In the genomic region with DNA sequence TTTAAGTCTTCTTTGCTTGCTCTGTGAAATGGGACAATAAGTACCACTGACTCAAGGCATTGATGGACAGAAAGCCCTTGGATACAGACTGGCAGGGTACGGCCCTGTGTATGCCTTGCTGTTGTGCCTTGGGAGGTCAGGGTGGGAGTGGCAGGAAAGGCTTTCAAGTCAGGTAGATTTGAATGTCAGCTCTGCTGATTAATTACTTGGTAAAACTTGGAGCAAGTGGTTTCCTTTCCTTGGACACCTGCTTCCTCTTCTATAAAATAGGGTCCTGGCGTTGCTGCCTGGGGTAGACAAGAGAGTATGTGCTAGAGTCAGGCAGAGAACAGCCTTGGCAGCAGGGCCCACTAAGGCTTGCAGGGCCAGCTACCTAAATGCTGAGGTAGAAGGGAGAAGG, we compare ENCODE assay signal across 16 mouse cellular contexts.
DNase-seq lines count a peak whose midpoint lies in the region; ATAC-seq and TF ChIP-seq lines count a peak whose summit lies in the region.
"Had no signal": no experiment of that assay in that cellular context is flagged by ENCODE, and none has a peak within 500 bp of the region (broad histone marks: within the 10 kb centered on the region; RNA-seq: fewer than 3 reads in every experiment).

No protein-coding gene starts in this region.

- TF ChIP-seq POLR2A in spleen, adult 2 months (IDR thresholded peaks at IDR 0.05; ENCODE audit: low read depth, low read length) = no peak

- H3K27me3 ChIP-seq in heart, postnatal 0 days (ENCODE audit: control insufficient read depth, insufficient read depth, low read length) = no peaks in the 10 kb centered on the region
- H3K27me3 ChIP-seq in spleen, adult 2 months (ENCODE audit: control insufficient read depth, insufficient read depth, low read length) = no peaks in the 10 kb centered on the region
- no peaks in the 10 kb centered on the region for H3K27me3 ChIP-seq in hindbrain, embryonic 14.5 days (ENCODE audit: control insufficient read depth, insufficient read depth, low read length)
- H3K27me3 ChIP-seq: hindbrain, embryonic 12.5 days; intestine, embryonic 15.5 days; megakaryocyte, embryonic 14.5 days had no signal

- H3K27ac ChIP-seq in heart, postnatal 0 days (ENCODE audit: low read depth) = peak overlapping the region; percentile 89
- H3K27ac ChIP-seq in spleen, adult 2 months (ENCODE audit: insufficient read depth, low read length) = peak overlapping the region; percentile 26
- no peak overlapping the region for H3K27ac ChIP-seq in hindbrain, embryonic 14.5 days
- H3K27ac ChIP-seq: hindbrain, embryonic 12.5 days; intestine, embryonic 15.5 days had no signal

- no peak for TF ChIP-seq CTCF in heart, postnatal 0 days (IDR thresholded peaks at IDR 0.05; ENCODE audit: low read depth)
- TF ChIP-seq CTCF in spleen, adult 2 months (IDR thresholded peaks at IDR 0.05; ENCODE audit: extremely low read depth, insufficient read depth, insufficient read length, insufficient replicate concordance) = no peak

- H3K9ac ChIP-seq in heart, postnatal 0 days (replicated peaks; ENCODE audit: low read depth, low read length) = no peak overlapping the region
- H3K9ac ChIP-seq in hindbrain, embryonic 14.5 days = no peak overlapping the region
- H3K9ac ChIP-seq: hindbrain, embryonic 12.5 days; intestine, embryonic 15.5 days; lung, embryonic 14.5 days had no signal

- ATAC-seq in heart, postnatal 0 days (ENCODE audit: insufficient read depth, low read depth) = no peak
- ATAC-seq in hindbrain, embryonic 14.5 days (ENCODE audit: low FRiP score) = no peak
- ATAC-seq: forebrain, embryonic 16.5 days; intestine, embryonic 15.5 days; midbrain, embryonic 16.5 days had no signal

- H3K9me3 ChIP-seq in heart, postnatal 0 days (replicated peaks; ENCODE audit: control insufficient read depth, low read length) = no peaks in the 10 kb centered on the region
- no peaks in the 10 kb centered on the region for H3K9me3 ChIP-seq in hindbrain, embryonic 14.5 days (ENCODE audit: control insufficient read depth, low read length)
- H3K9me3 ChIP-seq: hindbrain, embryonic 12.5 days; intestine, embryonic 15.5 days; megakaryocyte, embryonic 14.5 days had no signal

- no peak overlapping the region for H3K4me3 ChIP-seq in heart, postnatal 0 days (ENCODE audit: low read depth, low read length)
- no peak overlapping the region for H3K4me3 ChIP-seq in spleen, adult 2 months (ENCODE audit: extremely low read depth, insufficient read depth, insufficient read length)
- no peak overlapping the region for H3K4me3 ChIP-seq in hindbrain, embryonic 14.5 days (replicated peaks; ENCODE audit: low read length)
- H3K4me3 ChIP-seq: hindbrain, embryonic 12.5 days; intestine, embryonic 15.5 days had no signal

- intact Hi-C loops in heart, postnatal 14 days (cut with DNase I) = no loop called here

- no peaks in the 10 kb centered on the region for H3K36me3 ChIP-seq in heart, postnatal 0 days (replicated peaks; ENCODE audit: control insufficient read depth, insufficient read depth, low read length)
- peaks cover 4% of the 10 kb centered on the region for H3K36me3 ChIP-seq in spleen, adult 2 months (ENCODE audit: control insufficient read depth, insufficient read depth, low read length)
- no peaks in the 10 kb centered on the region for H3K36me3 ChIP-seq in hindbrain, embryonic 14.5 days (replicated peaks; ENCODE audit: control insufficient read depth, insufficient read depth)
- H3K36me3 ChIP-seq: hindbrain, embryonic 12.5 days; intestine, embryonic 15.5 days had no signal

- WGBS in heart, postnatal 0 days = 80% methylated on average over 2 of the region's 2 CpGs
- whole genome bisulfite sequencing in spleen, adult 2 months = 48% methylated on average over 2 of the region's 2 CpGs
- WGBS in hindbrain, embryonic 14.5 days = 85% methylated on average over 2 of the region's 2 CpGs

- no peak for DNase-seq in heart, postnatal 0 days (ENCODE audit: low spot score)
- DNase-seq in heart, postnatal 14 days = no peak
- DNase-seq in spleen, adult 2 months (ENCODE audit: low read depth in 1 of 2, low spot score in 2 of 2) = no peak
- DNase-seq in spleen, adult 12 weeks (ENCODE audit: low spot score) = no peak
- DNase-seq in kidney, postnatal 25 days = peak; percentile 27 to 62
- no peak for DNase-seq in hindbrain, embryonic 14.5 days (ENCODE audit: low spot score)
- DNase-seq in cerebellum, postnatal 4 days (ENCODE audit: low spot score in 2 of 2) = no peak
- DNase-seq: cerebellum, postnatal 25 days; gastrocnemius, postnatal 10 days; lung, embryonic 14.5 days; thymus, adult 2 months had no signal

- no peak overlapping the region for H3K4me2 ChIP-seq in heart, postnatal 0 days (ENCODE audit: low read depth, low read length)
- no peak overlapping the region for H3K4me2 ChIP-seq in hindbrain, embryonic 14.5 days (replicated peaks)
- H3K4me2 ChIP-seq: hindbrain, embryonic 12.5 days; intestine, embryonic 15.5 days; lung, embryonic 14.5 days had no signal

- no peak for TF ChIP-seq EP300 in heart, postnatal 0 days (IDR thresholded peaks at IDR 0.05; ENCODE audit: low read depth)

- H3K4me1 ChIP-seq in heart, postnatal 0 days (ENCODE audit: control insufficient read depth, insufficient read depth) = peaks cover 53% of the 10 kb centered on the region
- H3K4me1 ChIP-seq in spleen, adult 2 months (ENCODE audit: control insufficient read depth, insufficient read depth, insufficient read length) = peaks cover 50% of the 10 kb centered on the region
- no peaks in the 10 kb centered on the region for H3K4me1 ChIP-seq in hindbrain, embryonic 14.5 days (replicated peaks; ENCODE audit: control insufficient read depth, insufficient read depth, low read length)
- H3K4me1 ChIP-seq: hindbrain, embryonic 12.5 days had no signal

Comparison
In these comparisons a context has a peak if more than half of its experiments do, and no peak if none do; other contexts are left out.
1. DNase-seq: peak in kidney, postnatal 25 days (2 of 2); none in heart, postnatal 0 days (single experiment), heart, postnatal 14 days (0 of 2), spleen, adult 2 months (0 of 2), spleen, adult 12 weeks (single experiment), hindbrain, embryonic 14.5 days (single experiment) and cerebellum, postnatal 4 days (0 of 2).